Mouse (Mus musculus): Measurements from ENCODE around the gene Trem1.

The Trem1 gene

GRCm38 (mm10) chr17:48281739-48282085, 49.1 kb downstream of the Trem1 start:
- no peak for TF ChIP-seq POU5F1 (IDR thresholded peaks at IDR 0.05; ENCODE audit: borderline replicate concordance, low read length)
- no peak for TF ChIP-seq NANOG (IDR thresholded peaks at IDR 0.05; ENCODE audit: borderline replicate concordance, low read length)
- TF ChIP-seq CTCF (conservative IDR thresholded peaks at IDR 0.05; ENCODE audit: low read length) = no peak
- H3K4me1 ChIP-seq (replicated peaks; ENCODE audit: low read depth, low read length) = peaks cover 15% of the 10 kb centered on the region

GRCm38 (mm10) chr17:48286765-48287164, 54.2 kb downstream of the Trem1 start:
- Histone ChIP-seq H3K27me3 (ENCODE audit: insufficient read depth, low read length) (no peaks in the 10 kb centered on the region), H3K9me3 (ENCODE audit: low read length) (peaks cover 10% of the 10 kb centered on the region), H3K36me3 (ENCODE audit: insufficient read depth, low read length) (no peaks in the 10 kb centered on the region), H3K4me3 (replicated peaks; ENCODE audit: low read length) (no peak overlapping the region), H3K4me1 (replicated peaks; ENCODE audit: low read depth, low read length) (peaks cover 9% of the 10 kb centered on the region)
- TF ChIP-seq NANOG (IDR thresholded peaks at IDR 0.05; ENCODE audit: borderline replicate concordance, low read length) = no peak
- peak; percentile 31; the same call in 1 of the 2 replicates for TF ChIP-seq CTCF (conservative IDR thresholded peaks at IDR 0.05; ENCODE audit: low read length)

More at GRCm38 (mm10) chr17:48281739-48282085, 49.1 kb downstream of the Trem1 start:
- peak overlapping the region; percentile 58 for H3K4me3 ChIP-seq (replicated peaks; ENCODE audit: low read length)
- H3K9me3 ChIP-seq (ENCODE audit: low read length) = no peaks in the 10 kb centered on the region
- peaks cover 6% of the 10 kb centered on the region; the same call in 1 of the 2 replicates for H3K27me3 ChIP-seq (ENCODE audit: insufficient read depth, low read length)
- H3K36me3 ChIP-seq (ENCODE audit: insufficient read depth, low read length) = no peaks in the 10 kb centered on the region

- Histone ChIP-seq H3K36me3 (ENCODE audit: insufficient read depth, low read length) (no peaks in the 10 kb centered on the region), H3K9me3 (ENCODE audit: low read length) (peaks cover 10% of the 10 kb centered on the region), H3K27me3 (ENCODE audit: insufficient read depth, low read length) (no peaks in the 10 kb centered on the region), H3K4me3 (replicated peaks; ENCODE audit: low read length) (no peak overlapping the region), H3K4me1 (replicated peaks; ENCODE audit: low read depth, low read length) (peaks cover 8% of the 10 kb centered on the region)
- no peak for TF ChIP-seq NANOG (IDR thresholded peaks at IDR 0.05; ENCODE audit: borderline replicate concordance, low read length)
- peak; percentile 42 for TF ChIP-seq CTCF (conservative IDR thresholded peaks at IDR 0.05; ENCODE audit: low read length)
Measured at GRCm38 (mm10) chr17:48287276-48287675, 54.7 kb downstream of the Trem1 start.

- Histone ChIP-seq H3K4me1 (replicated peaks; ENCODE audit: low read depth, low read length) (peaks cover 19% of the 10 kb centered on the region), H3K4me3 (replicated peaks; ENCODE audit: low read length) (no peak overlapping the region), H3K27me3 (ENCODE audit: insufficient read depth, low read length) (no peaks in the 10 kb centered on the region), H3K9me3 (ENCODE audit: low read length) (peaks cover 7% of the 10 kb centered on the region), H3K36me3 (ENCODE audit: insufficient read depth, low read length) (no peaks in the 10 kb centered on the region)
- no peak for TF ChIP-seq NANOG (IDR thresholded peaks at IDR 0.05; ENCODE audit: borderline replicate concordance, low read length)
- no peak for TF ChIP-seq POU5F1 (IDR thresholded peaks at IDR 0.05; ENCODE audit: borderline replicate concordance, low read length)
- TF ChIP-seq CTCF (conservative IDR thresholded peaks at IDR 0.05; ENCODE audit: low read length) = no peak
Measured at GRCm38 (mm10) chr17:48293500-48294194, 61.1 kb downstream of the Trem1 start.
